Mouse (Mus musculus): ENCODE data around the gene Cep128.

- TF ChIP-seq GATA1 (IDR thresholded peaks at IDR 0.05; ENCODE audit: borderline replicate concordance, low read length) (no peak), GATA2 (IDR thresholded peaks at IDR 0.05; ENCODE audit: borderline replicate concordance, low read depth, low read length) (no peak), CTCF (IDR thresholded peaks at IDR 0.05; ENCODE audit: low read depth, low read length) (no peak), TAL1 (conservative IDR thresholded peaks at IDR 0.05; ENCODE audit: low read depth, low read length) (no peak)
Measured at GRCm38 (mm10) chr12:90982018-90982417, 402.2 kb downstream of the Cep128 start.

All from G1E (cell line).